ENCODE assay signal across 8 mouse cellular contexts in the genomic region with DNA sequence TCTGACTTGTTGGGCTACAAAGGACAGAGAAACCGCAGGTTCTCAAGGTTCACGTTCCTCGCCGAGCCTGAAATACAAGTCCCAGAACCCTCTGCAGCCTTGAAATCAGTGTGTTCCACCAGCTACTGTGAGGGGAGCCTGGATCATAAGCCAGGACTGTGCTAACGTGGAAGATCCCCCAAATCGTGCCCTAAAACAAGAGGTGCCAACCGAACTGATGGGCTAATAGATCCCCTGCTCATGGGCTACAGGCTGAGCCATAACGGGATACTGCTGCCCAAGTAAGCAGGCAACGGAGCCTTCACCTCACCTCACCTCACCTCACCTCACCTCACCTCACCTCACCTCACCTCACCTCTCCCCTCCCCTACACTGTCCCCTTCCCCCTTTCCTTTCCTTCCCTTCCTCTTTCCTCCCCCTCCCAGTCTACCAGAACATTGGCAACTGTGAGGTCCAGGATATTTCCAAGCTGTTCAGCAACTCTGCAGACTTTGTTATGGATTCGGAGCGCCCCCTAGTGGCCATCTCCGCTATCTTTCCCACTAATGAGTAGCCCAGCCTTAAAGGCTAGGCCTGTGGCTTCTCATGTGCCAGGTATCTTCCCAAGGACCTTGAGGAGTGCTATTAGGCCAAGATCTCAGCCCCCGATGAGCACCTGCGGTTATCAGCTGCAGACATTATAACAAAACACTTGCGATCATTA. TPM values are rescaled to one million over a fixed set of nuclear protein-coding genes. Genes with fewer than 3 reads are reported as not detected.
DNase-seq lines count a peak whose midpoint lies in the region; ATAC-seq lines count a peak whose summit lies in the region.

No protein-coding gene starts in this region.

- intact Hi-C loops in gastrocnemius, postnatal 14 days (cut with DNase I; ENCODE audit: low total_unique reads) = no loop called here
- intact Hi-C loops in left cerebral cortex, postnatal 36 days (cut with DNase I) = no loop called here

- peaks cover 6% of the 10 kb centered on the region for H3K4me1 ChIP-seq in hindbrain, embryonic 10.5 days (replicated peaks)
- H3K4me1 ChIP-seq in hindbrain, embryonic 12.5 days = peaks cover 6% of the 10 kb centered on the region; the same call in 1 of the 2 replicates
- H3K4me1 ChIP-seq in midbrain, embryonic 15.5 days = no peaks in the 10 kb centered on the region
- H3K4me1 ChIP-seq in stomach, embryonic 15.5 days = no peaks in the 10 kb centered on the region

- no peak overlapping the region for H3K4me2 ChIP-seq in hindbrain, embryonic 12.5 days (replicated peaks)
- no peak overlapping the region for H3K4me2 ChIP-seq in midbrain, embryonic 15.5 days
- H3K4me2 ChIP-seq in stomach, embryonic 15.5 days = no peak overlapping the region

- DNase-seq in hindbrain, embryonic 10.5 days (ENCODE audit: low spot score) = peak; percentile 86
- peak; percentile 86 for DNase-seq in embryo, embryonic 10 days (ENCODE audit: low spot score)
- peak; percentile 89 for DNase-seq in gastrocnemius, postnatal 14 days
- peak; percentile 56 for DNase-seq in kidney, adult 11 months
- DNase-seq in left cerebral cortex, postnatal 36 days (ENCODE audit: low spot score in 2 of 2) = peak; percentile 69 to 81

- 50% methylated on average over 15 of the region's 15 CpGs for WGBS in hindbrain, embryonic 10.5 days
- 49% methylated on average over 15 of the region's 15 CpGs for WGBS in hindbrain, embryonic 12.5 days
- whole genome bisulfite sequencing in midbrain, embryonic 15.5 days = 57% methylated on average over 15 of the region's 15 CpGs
- WGBS in stomach, embryonic 15.5 days = 47% methylated on average over 15 of the region's 15 CpGs

- no peaks in the 10 kb centered on the region for H3K9me3 ChIP-seq in hindbrain, embryonic 10.5 days
- H3K9me3 ChIP-seq in hindbrain, embryonic 12.5 days (replicated peaks) = no peaks in the 10 kb centered on the region
- no peaks in the 10 kb centered on the region for H3K9me3 ChIP-seq in midbrain, embryonic 15.5 days
- H3K9me3 ChIP-seq in stomach, embryonic 15.5 days = no peaks in the 10 kb centered on the region

- H3K27me3 ChIP-seq in hindbrain, embryonic 10.5 days (ENCODE audit: insufficient read depth, poor library complexity, severe bottlenecking) = peaks cover 9% of the 10 kb centered on the region; the same call in 1 of the 2 replicates
- peaks cover 3% of the 10 kb centered on the region for H3K27me3 ChIP-seq in hindbrain, embryonic 12.5 days
- H3K27me3 ChIP-seq in midbrain, embryonic 15.5 days (replicated peaks) = no peaks in the 10 kb centered on the region
- no peaks in the 10 kb centered on the region for H3K27me3 ChIP-seq in stomach, embryonic 15.5 days (replicated peaks)

- H3K4me3 ChIP-seq in hindbrain, embryonic 10.5 days = no peak overlapping the region
- no peak overlapping the region for H3K4me3 ChIP-seq in hindbrain, embryonic 12.5 days
- H3K4me3 ChIP-seq in midbrain, embryonic 15.5 days = no peak overlapping the region
- H3K4me3 ChIP-seq in stomach, embryonic 15.5 days (replicated peaks) = no peak overlapping the region

- H3K9ac ChIP-seq in hindbrain, embryonic 12.5 days = no peak overlapping the region
- H3K9ac ChIP-seq in midbrain, embryonic 15.5 days = no peak overlapping the region
- H3K9ac ChIP-seq in stomach, embryonic 15.5 days = no peak overlapping the region

- ATAC-seq in hindbrain, embryonic 12.5 days (ENCODE audit: low FRiP score) = no peak
- peak; percentile 52; the same call in 1 of the 2 replicates for ATAC-seq in midbrain, embryonic 15.5 days (replicated peaks)
- peak; percentile 75; the same call in 1 of the 2 replicates for ATAC-seq in stomach, embryonic 15.5 days (ENCODE audit: insufficient read depth, low FRiP score, low read depth)

- no peaks in the 10 kb centered on the region for H3K36me3 ChIP-seq in hindbrain, embryonic 10.5 days
- no peaks in the 10 kb centered on the region for H3K36me3 ChIP-seq in hindbrain, embryonic 12.5 days
- no peaks in the 10 kb centered on the region for H3K36me3 ChIP-seq in midbrain, embryonic 15.5 days (replicated peaks)
- H3K36me3 ChIP-seq in stomach, embryonic 15.5 days = no peaks in the 10 kb centered on the region

- H3K27ac ChIP-seq in hindbrain, embryonic 10.5 days = no peak overlapping the region
- no peak overlapping the region for H3K27ac ChIP-seq in hindbrain, embryonic 12.5 days
- H3K27ac ChIP-seq in midbrain, embryonic 15.5 days = no peak overlapping the region
- no peak overlapping the region for H3K27ac ChIP-seq in stomach, embryonic 15.5 days

RNA-seq across cellular contexts. Expression of a gene that starts 36.0 kb away (rescaled TPM):
- 10.3 TPM in 2 replicates for polyA plus RNA-seq in hindbrain, embryonic 10.5 days (2016; fragmentation: Nextera tagmentation; extraction: Ambion mirVana)
- polyA plus RNA-seq in hindbrain, embryonic 12.5 days (2016; fragmentation: Nextera tagmentation; extraction: Ambion mirVana) = 22.4 and 24.1 TPM in 2 replicates
- total RNA-seq in gastrocnemius, postnatal 14 days (2021) = 10 to 100 TPM; 36.5 to 40.2 TPM
- total RNA-seq in left cerebral cortex, postnatal 36 days (2021) = 10 to 100 TPM; 81.8 to 92.0 TPM
- polyA plus RNA-seq in midbrain, embryonic 15.5 days (2015; fragmentation: Nextera tagmentation; extraction: Ambion mirVana) = 31.7 and 33.1 TPM in 2 replicates
- 4.5 and 5.1 TPM in 2 replicates for polyA plus RNA-seq in stomach, embryonic 15.5 days (2015; fragmentation: Nextera tagmentation; extraction: Ambion mirVana)
